In genomic region chr15:83607115-83607802, GRCm38 (mm10) we compare ENCODE assay signal across 8 mouse cellular contexts. TPM values are rescaled to one million over a fixed set of nuclear protein-coding genes. Genes with fewer than 3 reads are reported as not detected.
A peak's percentile ranks its signal among the peaks of the same experiment; 100 is the strongest.
DNase-seq lines count a peak whose midpoint lies in the region; ATAC-seq and TF ChIP-seq lines count a peak whose summit lies in the region.

No protein-coding gene starts in this region.

- H3K27me3 ChIP-seq in heart, embryonic 12.5 days (replicated peaks): peaks cover 6% of the 10 kb centered on the region; the same call in 1 of the 2 replicates
- no peaks in the 10 kb centered on the region for H3K27me3 ChIP-seq in embryonic facial prominence, embryonic 10.5 days (replicated peaks; ENCODE audit: low read depth, poor library complexity, severe bottlenecking)
- H3K27me3 ChIP-seq in midbrain, embryonic 13.5 days: no peaks in the 10 kb centered on the region
- H3K27me3 ChIP-seq in spleen, adult 2 months (ENCODE audit: control insufficient read depth, insufficient read depth, low read length): no peaks in the 10 kb centered on the region

- no peak for TF ChIP-seq POLR2A in spleen, adult 2 months (IDR thresholded peaks at IDR 0.05; ENCODE audit: low read depth, low read length)

- 42% methylated on average over 15 of the region's 15 CpGs for WGBS in heart, embryonic 12.5 days
- WGBS in embryonic facial prominence, embryonic 10.5 days: 54% methylated on average over 15 of the region's 15 CpGs
- 56% methylated on average over 15 of the region's 15 CpGs for WGBS in midbrain, embryonic 13.5 days
- WGBS in spleen, adult 2 months: 45% methylated on average over 15 of the region's 15 CpGs

- TF ChIP-seq CTCF in spleen, adult 2 months (IDR thresholded peaks at IDR 0.05; ENCODE audit: extremely low read depth, insufficient read depth, insufficient read length, insufficient replicate concordance): peak; percentile 89; the same call in 1 of the 2 replicates

- H3K27ac ChIP-seq in heart, embryonic 12.5 days (ENCODE audit: poor library complexity, severe bottlenecking): no peak overlapping the region
- H3K27ac ChIP-seq in embryonic facial prominence, embryonic 10.5 days (replicated peaks): no peak overlapping the region
- H3K27ac ChIP-seq in midbrain, embryonic 13.5 days: no peak overlapping the region
- H3K27ac ChIP-seq in spleen, adult 2 months (ENCODE audit: insufficient read depth, low read length): no peak overlapping the region

- no peak overlapping the region for H3K4me2 ChIP-seq in heart, embryonic 12.5 days
- no peak overlapping the region for H3K4me2 ChIP-seq in midbrain, embryonic 13.5 days (replicated peaks)

- no peaks in the 10 kb centered on the region for H3K9me3 ChIP-seq in heart, embryonic 12.5 days (replicated peaks)
- no peaks in the 10 kb centered on the region for H3K9me3 ChIP-seq in embryonic facial prominence, embryonic 10.5 days
- H3K9me3 ChIP-seq in midbrain, embryonic 13.5 days: no peaks in the 10 kb centered on the region

- peaks cover 4% of the 10 kb centered on the region; the same call in 1 of the 2 replicates for H3K36me3 ChIP-seq in heart, embryonic 12.5 days
- H3K36me3 ChIP-seq in embryonic facial prominence, embryonic 10.5 days (replicated peaks): peaks cover 62% of the 10 kb centered on the region
- peaks cover 10% of the 10 kb centered on the region for H3K36me3 ChIP-seq in midbrain, embryonic 13.5 days
- H3K36me3 ChIP-seq in spleen, adult 2 months (ENCODE audit: control insufficient read depth, insufficient read depth, low read length): no peaks in the 10 kb centered on the region

- ATAC-seq in heart, embryonic 12.5 days (ENCODE audit: insufficient number of reproducible peaks, low FRiP score): no peak
- peak; percentile 67 to 77 for ATAC-seq in hematopoietic stem cell, adult 5-6 weeks (replicated peaks in 1 of 2; ENCODE audit: insufficient read depth in 1 of 2, low FRiP score in 2 of 2, low TSS enrichment in 1 of 2, low read depth in 1 of 2, poor library complexity in 2 of 2, severe bottlenecking in 2 of 2)
- 0 out of 2 replicates have a peak, but pooled peaks have one; percentile 25 for ATAC-seq in midbrain, embryonic 13.5 days

- H3K4me3 ChIP-seq in heart, embryonic 12.5 days: no peak overlapping the region
- H3K4me3 ChIP-seq in embryonic facial prominence, embryonic 10.5 days: no peak overlapping the region
- H3K4me3 ChIP-seq in midbrain, embryonic 13.5 days (replicated peaks): no peak overlapping the region
- no peak overlapping the region for H3K4me3 ChIP-seq in spleen, adult 2 months (ENCODE audit: extremely low read depth, insufficient read depth, insufficient read length)

- no peak overlapping the region; the same call in 1 of the 2 replicates for H3K9ac ChIP-seq in heart, embryonic 12.5 days
- H3K9ac ChIP-seq in midbrain, embryonic 13.5 days (replicated peaks): no peak overlapping the region

- DNase-seq in heart, adult 11 months: peak; percentile 97
- peak; percentile 83 for DNase-seq in adrenal gland, postnatal 10 days
- peak; percentile 65 for DNase-seq in embryonic facial prominence, embryonic 10.5 days (ENCODE audit: low spot score)
- peak; percentile 56 to 68 for DNase-seq in left cerebral cortex, postnatal 25 days (ENCODE audit: low spot score in 2 of 2)
- DNase-seq in spleen, adult 2 months (ENCODE audit: low read depth in 1 of 2, low spot score in 2 of 2): peak; percentile 47 to 66

- peaks cover 7% of the 10 kb centered on the region; the same call in 1 of the 2 replicates for H3K4me1 ChIP-seq in heart, embryonic 12.5 days (replicated peaks)
- peaks cover 16% of the 10 kb centered on the region for H3K4me1 ChIP-seq in embryonic facial prominence, embryonic 10.5 days
- H3K4me1 ChIP-seq in midbrain, embryonic 13.5 days (replicated peaks): no peaks in the 10 kb centered on the region
- H3K4me1 ChIP-seq in spleen, adult 2 months (ENCODE audit: control insufficient read depth, insufficient read depth, insufficient read length): peaks cover 17% of the 10 kb centered on the region; the same call in 1 of the 2 replicates

- intact Hi-C loops in left cerebral cortex, postnatal 25 days (cut with DNase I): no loop called here

RNA-seq across cellular contexts. Expression of gene Ttll12, which starts 12.3 kb away (rescaled TPM):
- polyA plus RNA-seq in heart, embryonic 12.5 days (2016; fragmentation: Nextera tagmentation; extraction: Ambion mirVana): 29.2 and 29.3 TPM in 2 replicates
- total RNA-seq in adrenal gland, postnatal 10 days (2021): 10 to 100 TPM; 19.0 to 21.1 TPM
- polyA plus RNA-seq in embryonic facial prominence, embryonic 10.5 days (2016; fragmentation: Nextera tagmentation; extraction: Ambion mirVana): 62.8 and 64.3 TPM in 2 replicates
- total RNA-seq in hematopoietic stem cell, adult 5-6 weeks (2017): 8.4 and 19.1 TPM in 2 replicates
- total RNA-seq in left cerebral cortex, postnatal 25 days (2021): 10 to 100 TPM; 10.9 to 12.3 TPM
- 47.7 and 48.0 TPM in 2 replicates for polyA plus RNA-seq in midbrain, embryonic 13.5 days (2015; fragmentation: Nextera tagmentation; extraction: Ambion mirVana)
- polyA plus RNA-seq in spleen, adult 2 months (2012; rRNA removed): 19.9 and 23.6 TPM in 2 replicates

RNA-seq across cellular contexts. Expression of gene Mcat, which starts 43.7 kb away (rescaled TPM):
- polyA plus RNA-seq in heart, embryonic 12.5 days (2016; fragmentation: Nextera tagmentation; extraction: Ambion mirVana): 34.4 and 34.8 TPM in 2 replicates
- total RNA-seq in adrenal gland, postnatal 10 days (2021): 10 to 100 TPM; 43.1 to 49.3 TPM
- polyA plus RNA-seq in embryonic facial prominence, embryonic 10.5 days (2016; fragmentation: Nextera tagmentation; extraction: Ambion mirVana): 43.9 and 46.9 TPM in 2 replicates
- 12.4 and 12.7 TPM in 2 replicates for total RNA-seq in hematopoietic stem cell, adult 5-6 weeks (2017)
- 10 to 100 TPM; 24.6 to 27.2 TPM for total RNA-seq in left cerebral cortex, postnatal 25 days (2021)
- 31.8 and 35.9 TPM in 2 replicates for polyA plus RNA-seq in midbrain, embryonic 13.5 days (2015; fragmentation: Nextera tagmentation; extraction: Ambion mirVana)
- polyA plus RNA-seq in spleen, adult 2 months (2012; rRNA removed): 19.1 and 20.9 TPM in 2 replicates

RNA-seq across cellular contexts. Expression of gene Tspo, which starts 43.9 kb away (rescaled TPM):
- 119 and 125 TPM in 2 replicates for polyA plus RNA-seq in heart, embryonic 12.5 days (2016; fragmentation: Nextera tagmentation; extraction: Ambion mirVana)
- total RNA-seq in adrenal gland, postnatal 10 days (2021): 100 to 1,000 TPM; 298 to 316 TPM
- polyA plus RNA-seq in embryonic facial prominence, embryonic 10.5 days (2016; fragmentation: Nextera tagmentation; extraction: Ambion mirVana): 34.1 and 35.6 TPM in 2 replicates
- 19.0 and 49.2 TPM in 2 replicates for total RNA-seq in hematopoietic stem cell, adult 5-6 weeks (2017)
- 1 to 10 TPM; 4.0 to 4.8 TPM for total RNA-seq in left cerebral cortex, postnatal 25 days (2021)
- 9.6 and 9.9 TPM in 2 replicates for polyA plus RNA-seq in midbrain, embryonic 13.5 days (2015; fragmentation: Nextera tagmentation; extraction: Ambion mirVana)
- polyA plus RNA-seq in spleen, adult 2 months (2012; rRNA removed): 257 and 293 TPM in 2 replicates
